In genomic region chr8:10006156-10006985, GRCm38 (mm10) we compare ENCODE assay signal across 8 mouse cellular contexts. TPM values are rescaled to one million over a fixed set of nuclear protein-coding genes. Genes with fewer than 3 reads are reported as not detected.
DNase-seq lines count a peak whose midpoint lies in the region; ATAC-seq lines count a peak whose summit lies in the region.

Gene Tnfsf13b, plus strand, starts transcription at chr8:10006467.

- WGBS in lung, embryonic 15.5 days, result 43% methylated on average over 16 of the region's 16 CpGs
- WGBS in stomach, embryonic 14.5 days, result 57% methylated on average over 16 of the region's 16 CpGs

- no peaks in the 10 kb centered on the region for H3K36me3 ChIP-seq in lung, embryonic 15.5 days
- no peaks in the 10 kb centered on the region for H3K36me3 ChIP-seq in stomach, embryonic 14.5 days (ENCODE audit: control insufficient read depth, insufficient read depth, low read length)

- no peak within 1 kb of the TSS; the same call in 1 of the 2 replicates for H3K9ac ChIP-seq in lung, embryonic 15.5 days
- H3K9ac ChIP-seq in stomach, embryonic 14.5 days (replicated peaks; ENCODE audit: low read depth, low read length), result 0 out of 2 replicates have a peak within 1 kb of the TSS, but pooled peaks have one; percentile 28

- peak within 1 kb of the TSS; percentile 44; the same call in 1 of the 2 replicates for H3K27ac ChIP-seq in lung, embryonic 15.5 days
- no peak within 1 kb of the TSS for H3K27ac ChIP-seq in stomach, embryonic 14.5 days (ENCODE audit: low read length)

- H3K4me1 ChIP-seq in lung, embryonic 15.5 days, result peaks cover 15% of the 10 kb centered on the region
- no peaks in the 10 kb centered on the region for H3K4me1 ChIP-seq in stomach, embryonic 14.5 days (ENCODE audit: control insufficient read depth, insufficient read depth, low read length)

- DNase-seq in urinary bladder, postnatal 14 days (ENCODE audit: low spot score), result peak; percentile 8
- no peak for DNase-seq in urinary bladder, postnatal 10 days (ENCODE audit: low spot score)
- DNase-seq in kidney, adult 11 months, result peak; percentile 23
- DNase-seq in thymus, postnatal 10 days (ENCODE audit: low spot score in 2 of 2), result no peak
- DNase-seq in embryo, embryonic 10.5 days (ENCODE audit: low spot score), result no peak

- ATAC-seq in granulocyte monocyte progenitor cell, adult 5-6 weeks (replicated peaks; ENCODE audit: poor library complexity, severe bottlenecking), result peak; percentile 81
- ATAC-seq in lung, embryonic 15.5 days (ENCODE audit: borderline replicate concordance, extremely low read depth, low FRiP score, low TSS enrichment), result peak; percentile 83
- ATAC-seq in stomach, embryonic 14.5 days (ENCODE audit: insufficient number of reproducible peaks, insufficient read depth, low FRiP score, low read depth), result peak; percentile 46; the same call in 1 of the 2 replicates

- no peaks in the 10 kb centered on the region; the same call in 1 of the 2 replicates for H3K27me3 ChIP-seq in lung, embryonic 15.5 days
- H3K27me3 ChIP-seq in stomach, embryonic 14.5 days (ENCODE audit: control insufficient read depth, insufficient read depth, low read length), result no peaks in the 10 kb centered on the region

- H3K4me2 ChIP-seq in lung, embryonic 15.5 days, result peak within 1 kb of the TSS; percentile 77
- H3K4me2 ChIP-seq in stomach, embryonic 14.5 days (replicated peaks; ENCODE audit: low read depth, low read length), result peak within 1 kb of the TSS; percentile 73

- H3K9me3 ChIP-seq in lung, embryonic 15.5 days, result no peaks in the 10 kb centered on the region
- H3K9me3 ChIP-seq in stomach, embryonic 14.5 days (ENCODE audit: control insufficient read depth, low read depth, low read length), result no peaks in the 10 kb centered on the region

- peak within 1 kb of the TSS; percentile 36 for H3K4me3 ChIP-seq in lung, embryonic 15.5 days
- peak within 1 kb of the TSS; percentile 30 for H3K4me3 ChIP-seq in stomach, embryonic 14.5 days (ENCODE audit: low read depth, low read length)

RNA-seq across cellular contexts. Expression of gene Tnfsf13b, which starts in this region (rescaled TPM):
- total RNA-seq in granulocyte monocyte progenitor cell, adult 5-6 weeks (2014; fragmentation: Nextera tagmentation), result 0.19 and 4.2 TPM in 2 replicates
- total RNA-seq in granulocyte monocyte progenitor cell, adult 5-6 weeks (2017), result 0.34 and 2.4 TPM in 2 replicates
- polyA plus RNA-seq in lung, embryonic 15.5 days (2015; fragmentation: Nextera tagmentation; extraction: Ambion mirVana), result 1.6 and 1.7 TPM in 2 replicates
- 0.38 and 0.60 TPM in 2 replicates for polyA plus RNA-seq in stomach, embryonic 14.5 days (2014; fragmentation: Nextera tagmentation; extraction: Ambion mirVana)

Comparison
In these comparisons a context has a peak if more than half of its experiments do, and no peak if none do; other contexts are left out.
1. DNase-seq: peak in urinary bladder, postnatal 14 days (single experiment) and kidney, adult 11 months (single experiment); none in urinary bladder, postnatal 10 days (single experiment), thymus, postnatal 10 days (0 of 2) and embryo, embryonic 10.5 days (single experiment).
2. Peak in ATAC-seq, H3K4me3 ChIP-seq, H3K9ac ChIP-seq and H3K4me2 ChIP-seq in stomach, embryonic 14.5 days; RNA of the gene not detected or under 1 TPM.
3. Peak in every context shown above with its lines, with median percentiles within 50 percentile points of each other: ATAC-seq.